Mouse (Mus musculus): Measurements from ENCODE around the gene Zfp316. TPM values are rescaled to one million over a fixed set of nuclear protein-coding genes. Genes with fewer than 3 reads are reported as not detected.
A peak's percentile ranks its signal among the peaks of the same experiment; 100 is the strongest.

The Zfp316 gene
- polyA plus RNA-seq, 1 experiment from 2014 or later: 13.2 TPM

- H3K27me3 ChIP-seq: no peaks in the 10 kb centered on the region
- in situ Hi-C loops (cut with MboI; ENCODE audit: low pct_unique_long_range_greater_than_20kb): no loop called here
- ChIA-PET CTCF (no interaction called here), POLR2A (interaction anchor here (0.6 kb wide), 1 partner anchor 30 kb away, joined by 3 read pairs; no protein-coding TSS in a partner anchor)
- no peak for TF ChIP-seq CTCF (IDR thresholded peaks at IDR 0.05)
- DNase-seq (ENCODE audit: low read depth, low spot score): peak; percentile 44
- peak; percentile 22 for ATAC-seq
Measured at GRCm38 (mm10) chr5:143264689-143265088, 5.1 kb downstream of the Zfp316 start.

DNA sequence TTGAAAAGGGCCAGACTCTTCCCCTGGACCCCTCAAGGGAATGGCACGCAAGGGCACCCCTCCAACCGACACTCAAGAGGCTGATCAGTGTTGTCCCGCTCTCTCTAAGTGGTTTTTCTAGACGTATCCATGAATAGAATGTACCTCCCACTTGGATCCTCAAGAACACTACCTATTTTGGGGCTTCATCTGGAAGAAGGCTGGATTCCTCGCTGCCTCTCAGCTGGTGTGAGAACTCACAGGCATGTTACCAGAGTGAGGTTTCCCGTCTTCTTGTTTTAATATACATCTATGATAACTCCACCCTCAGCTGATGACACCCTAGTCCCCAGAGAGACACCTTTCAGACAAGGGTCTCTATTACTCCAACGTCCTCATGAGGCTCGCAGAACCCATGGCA is 8.2 kb downstream of the Zfp316 start:
- ATAC-seq: no peak

DNA sequence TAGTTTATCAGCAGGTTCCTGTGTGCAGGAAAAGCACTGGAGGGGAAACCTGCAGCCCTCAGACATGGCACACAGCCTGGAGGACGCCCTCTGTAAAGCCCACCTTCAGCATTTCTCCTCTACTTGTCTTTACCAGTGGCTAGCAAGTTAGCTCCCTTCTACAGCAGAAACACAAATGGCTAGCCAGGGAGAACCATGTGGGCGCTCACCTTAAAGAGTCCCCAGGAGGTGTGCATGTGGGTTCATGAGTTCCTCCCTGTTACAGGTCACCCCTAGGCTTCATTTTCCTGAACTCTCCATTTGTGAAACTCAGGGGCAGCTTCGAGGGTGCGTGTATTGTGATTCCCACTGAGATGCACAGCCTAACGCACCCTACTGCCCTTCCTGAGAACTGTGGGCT is 14.0 kb downstream of the Zfp316 start:
- DNase-seq (ENCODE audit: low read depth, low spot score): no peak
- ChIA-PET POLR2A (interaction anchor here (1.1 kb wide), 1 partner anchor 14 kb away, joined by 3 read pairs; no protein-coding TSS in a partner anchor), CTCF (no interaction called here)
- no peak for ATAC-seq
- no peaks in the 10 kb centered on the region for H3K27me3 ChIP-seq
- in situ Hi-C loops (cut with MboI; ENCODE audit: low pct_unique_long_range_greater_than_20kb): no loop called here
- TF ChIP-seq CTCF (IDR thresholded peaks at IDR 0.05): no peak

More for the DNA sequence above, 8.2 kb downstream of the Zfp316 start:
- no peak for DNase-seq (ENCODE audit: low read depth, low spot score)
- H3K27me3 ChIP-seq: no peaks in the 10 kb centered on the region
- ChIA-PET POLR2A (no interaction called here), CTCF (no interaction called here)
- no peak for TF ChIP-seq CTCF (IDR thresholded peaks at IDR 0.05)
- in situ Hi-C loops (cut with MboI; ENCODE audit: low pct_unique_long_range_greater_than_20kb): no loop called here

- no peaks in the 10 kb centered on the region for H3K27me3 ChIP-seq
Measured at GRCm38 (mm10) chr5:143255131-143255519, 14.7 kb downstream of the Zfp316 start.

GRCm38 (mm10) chr5:143254487-143255130 is 15.2 kb downstream of the Zfp316 start:
- ChIA-PET POLR2A (no interaction called here), CTCF (no interaction called here)
- ATAC-seq (no peak), DNase-seq (ENCODE audit: low read depth, low spot score) (no peak)
- H3K27me3 ChIP-seq: no peaks in the 10 kb centered on the region
- no peak for TF ChIP-seq CTCF (IDR thresholded peaks at IDR 0.05)
- in situ Hi-C loops (cut with MboI; ENCODE audit: low pct_unique_long_range_greater_than_20kb): no loop called here

More at GRCm38 (mm10) chr5:143255131-143255519, 14.7 kb downstream of the Zfp316 start:
- DNase-seq (ENCODE audit: low read depth, low spot score): no peak
- POLR2A ChIA-PET: no interaction called here
- in situ Hi-C loops (cut with MboI; ENCODE audit: low pct_unique_long_range_greater_than_20kb): no loop called here
- CTCF ChIA-PET: no interaction called here
- ATAC-seq: no peak
- no peak for TF ChIP-seq CTCF (IDR thresholded peaks at IDR 0.05)

- ChIA-PET POLR2A (no interaction called here), CTCF (no interaction called here)
- in situ Hi-C loops (cut with MboI; ENCODE audit: low pct_unique_long_range_greater_than_20kb): no loop called here
- TF ChIP-seq CTCF (IDR thresholded peaks at IDR 0.05): no peak
- DNase-seq (ENCODE audit: low read depth, low spot score) (no peak), ATAC-seq (no peak)
- no peaks in the 10 kb centered on the region for H3K27me3 ChIP-seq
Measured at GRCm38 (mm10) chr5:143253881-143254486, 15.8 kb downstream of the Zfp316 start.

DNA sequence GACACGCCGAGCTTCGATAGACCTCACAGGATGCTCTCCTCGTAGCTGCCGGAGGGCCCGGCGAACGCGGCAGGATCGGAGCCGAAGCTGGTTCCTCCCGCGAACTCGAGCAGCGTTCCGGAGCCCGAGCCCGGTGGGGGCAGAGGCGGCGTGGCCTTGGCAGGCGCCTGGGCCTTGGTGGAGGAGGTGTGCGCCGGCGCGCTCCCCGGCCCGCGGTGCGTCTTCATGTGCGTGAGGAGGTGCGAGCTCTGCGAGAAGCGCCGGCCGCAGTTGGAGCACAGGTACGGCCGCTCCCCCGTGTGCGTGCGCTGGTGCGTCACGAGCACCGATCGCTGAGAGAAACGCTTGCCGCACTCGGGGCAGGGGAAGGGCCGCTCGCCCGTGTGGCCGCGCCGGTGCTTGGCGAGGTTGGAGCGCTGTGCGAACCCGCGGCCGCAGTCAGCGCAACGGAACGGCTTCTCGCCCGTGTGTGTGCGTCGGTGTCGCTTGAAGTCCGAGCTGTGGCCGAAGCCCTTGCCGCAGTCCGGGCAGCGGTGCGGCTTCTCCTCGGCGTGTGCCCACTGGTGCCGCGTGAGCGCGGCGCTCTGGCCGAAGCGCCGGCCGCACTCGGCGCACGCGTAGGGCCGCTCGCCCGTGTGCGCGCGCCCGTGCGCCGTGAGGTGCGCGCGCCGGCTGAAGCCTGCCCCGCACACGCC is 16.5 kb downstream of the Zfp316 start:
- no peak for TF ChIP-seq CTCF (IDR thresholded peaks at IDR 0.05)
- ChIA-PET POLR2A (interaction anchor here (0.9 kb wide), 1 partner anchor 18 kb away, joined by 3 read pairs; no protein-coding TSS in a partner anchor), CTCF (no interaction called here)
- in situ Hi-C loops (cut with MboI; ENCODE audit: low pct_unique_long_range_greater_than_20kb): no loop called here
- ATAC-seq (no peak), DNase-seq (ENCODE audit: low read depth, low spot score) (no peak)
- no peaks in the 10 kb centered on the region for H3K27me3 ChIP-seq

- no peak for ATAC-seq
- POLR2A ChIA-PET: interaction anchor here (0.9 kb wide), 1 partner anchor 19 kb away, joined by 3 read pairs; no protein-coding TSS in a partner anchor
- in situ Hi-C loops (cut with MboI; ENCODE audit: low pct_unique_long_range_greater_than_20kb): no loop called here
- CTCF ChIA-PET: no interaction called here
- no peak for DNase-seq (ENCODE audit: low read depth, low spot score)
- H3K27me3 ChIP-seq: no peaks in the 10 kb centered on the region
- no peak for TF ChIP-seq CTCF (IDR thresholded peaks at IDR 0.05)
Measured at GRCm38 (mm10) chr5:143252791-143253185, 17.0 kb downstream of the Zfp316 start.

GRCm38 (mm10) chr5:143252039-143252438 is 17.8 kb downstream of the Zfp316 start:
- H3K27me3 ChIP-seq: no peaks in the 10 kb centered on the region
- no peak for DNase-seq (ENCODE audit: low read depth, low spot score)
- ATAC-seq: no peak
- in situ Hi-C loops (cut with MboI; ENCODE audit: low pct_unique_long_range_greater_than_20kb): no loop called here
- no peak for TF ChIP-seq CTCF (IDR thresholded peaks at IDR 0.05)
- ChIA-PET POLR2A (no interaction called here), CTCF (no interaction called here)

DNA sequence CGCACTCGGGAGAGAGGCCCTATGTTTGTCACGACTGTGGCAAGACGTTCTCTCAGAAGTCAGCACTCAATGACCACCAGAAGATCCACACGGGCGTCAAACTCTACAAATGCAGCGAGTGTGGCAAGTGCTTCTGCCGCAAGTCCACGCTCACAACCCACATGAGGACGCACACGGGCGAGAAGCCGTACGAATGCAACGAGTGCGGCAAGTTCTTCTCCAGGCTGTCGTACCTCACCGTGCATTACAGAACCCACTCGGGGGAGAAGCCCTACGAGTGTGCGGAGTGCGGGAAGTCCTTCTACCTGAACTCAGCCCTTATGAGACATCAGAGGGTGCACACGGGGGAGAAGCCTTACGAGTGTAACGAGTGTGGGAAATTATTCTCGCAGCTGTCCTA is 24.9 kb downstream of the Zfp316 start:
- POLR2A ChIA-PET: no interaction called here
- ATAC-seq (no peak), DNase-seq (ENCODE audit: low read depth, low spot score) (no peak)

GRCm38 (mm10) chr5:143236036-143236435 is 33.8 kb downstream of the Zfp316 start:
- ATAC-seq (no peak), DNase-seq (ENCODE audit: low read depth, low spot score) (no peak)
- ChIA-PET POLR2A (interaction anchor here (0.6 kb wide), 1 partner anchor 36 kb away, joined by 3 read pairs; no protein-coding TSS in a partner anchor), CTCF (no interaction called here)
- no peak for TF ChIP-seq CTCF (IDR thresholded peaks at IDR 0.05)
- in situ Hi-C loops (cut with MboI; ENCODE audit: low pct_unique_long_range_greater_than_20kb): loop anchor here (5.0 kb wide), 2 partner anchors 54 to 61 kb away; partner anchors contain the start of genes Rbak and Spdye4b
- H3K27me3 ChIP-seq: no peaks in the 10 kb centered on the region

More for the DNA sequence above, 24.9 kb downstream of the Zfp316 start:
- no peak for TF ChIP-seq CTCF (IDR thresholded peaks at IDR 0.05)
- in situ Hi-C loops (cut with MboI; ENCODE audit: low pct_unique_long_range_greater_than_20kb): no loop called here
- no peaks in the 10 kb centered on the region for H3K27me3 ChIP-seq
- CTCF ChIA-PET: no interaction called here

Data from Patski (cell line).